Mouse (Mus musculus) liver, embryonic 14.5 days (tissue): ENCODE data around the gene Wasf1.

Source experiments
- CTCF ChIP-seq: IDR thresholded peaks from 2 replicates; pipeline ENCODE4 v1.5.1; 2016; ENCODE audit warnings: antibody characterized with exemption, low read depth, control low read depth
- EP300 ChIP-seq: IDR thresholded peaks from 2 replicates; pipeline ENCODE4 v1.6.1; 2016; ENCODE audit warnings: antibody characterized with exemption, low read depth

- TF ChIP-seq CTCF (no peak), EP300 (no peak)
Measured at GRCm38 (mm10) chr10:40908580-40908979, 25.3 kb downstream of the Wasf1 start.
